Mouse (Mus musculus) kidney, adult 2 months (tissue): ENCODE data around the gene Zfp599. TPM values are rescaled to one million over a fixed set of nuclear protein-coding genes. Genes with fewer than 3 reads are reported as not detected.

Experiments
- DNase-seq: peaks from one replicate; pipeline ENCODE4 v3.0.0; 2021
- H3K27ac ChIP-seq: fragments of 200-500 bp; 2 replicates; pipeline ENCODE4 v1.5.1; 2012; ENCODE audit warnings: low read depth, low read length, control low read depth, inconsistent platforms; ENCODE audit not compliant: insufficient read depth
- H3K27me3 ChIP-seq: fragments of 200-500 bp; replicated peaks from 2 replicates; pipeline ENCODE4 v1.6.1; 2012; ENCODE audit warnings: mild to moderate bottlenecking, moderate library complexity, low read length, inconsistent platforms; ENCODE audit not compliant: control insufficient read depth, insufficient read depth
- H3K36me3 ChIP-seq: fragments of 200-500 bp; 2 replicates; pipeline ENCODE4 v1.6.1; 2012; ENCODE audit warnings: mild to moderate bottlenecking, moderate library complexity, low read length, inconsistent platforms; ENCODE audit not compliant: control insufficient read depth, insufficient read depth
- H3K4me1 ChIP-seq: fragments of 200-500 bp; 2 replicates; pipeline ENCODE4 v1.6.1; 2011; ENCODE audit warnings: low read length; ENCODE audit not compliant: control insufficient read depth, insufficient read depth
- H3K4me3 ChIP-seq: fragments of 200-500 bp; 2 replicates; pipeline ENCODE4 v1.5.1; 2011; ENCODE audit warnings: mild to moderate bottlenecking, low read depth, low read length, control low read depth; ENCODE audit not compliant: insufficient read depth
- CTCF ChIP-seq: fragments of 200-500 bp; conservative IDR thresholded peaks from 2 replicates; pipeline ENCODE4 v1.5.1; 2011; ENCODE audit warnings: low read depth, mild to moderate bottlenecking, control low read depth, low read length, moderate library complexity, mixed read lengths; ENCODE audit not compliant: insufficient read depth, insufficient read length
- POLR2A ChIP-seq: fragments of 200-500 bp; IDR thresholded peaks from one replicate; pipeline ENCODE4 v1.6.1; 2011; ENCODE audit warnings: low read depth, low read length, control low read depth
- WGBS: fragments of 180-500 bp; shearing (Covaris S2); methylation state at CpG from one replicate; pipeline ENCODE4 v1.1.7; 2018; 5-methylcytosine and 5-hydroxymethylcytosine counted together
- polyA plus RNA-seq: library from polyadenylated mRNA; depleted of rRNA; stranded (reverse); fragments of >200 nt; gene quantifications from 2 replicates; pipeline ENCODE4 v1.2.3, GENCODE M21; 2012

Zfp599 gene
- polyA plus RNA-seq, 1 experiment, result 0.09 TPM

GRCm38 (mm10) chr9:22262611-22263010 lies 2.9 kb upstream of the Zfp599 start:
- TF ChIP-seq CTCF, result no peak
- TF ChIP-seq POLR2A, result no peak
- H3K27me3 ChIP-seq, result no peaks in the 10 kb centered on the region
- H3K27ac ChIP-seq, result no peak overlapping the region
- WGBS, result 84% methylated on average over 10 of the region's 10 CpGs
- H3K36me3 ChIP-seq, result no peaks in the 10 kb centered on the region
- H3K4me3 ChIP-seq, result no peak overlapping the region
- no peak for DNase-seq
- H3K4me1 ChIP-seq, result 0 out of 2 replicates have a peak, but pooled peaks cover 3% of the 10 kb centered on the region

GRCm38 (mm10) chr9:22261594-22261993 lies 1.9 kb upstream of the Zfp599 start:
- no peak for TF ChIP-seq CTCF
- no peak for TF ChIP-seq POLR2A
- no peaks in the 10 kb centered on the region for H3K27me3 ChIP-seq
- H3K4me1 ChIP-seq, result 0 out of 2 replicates have a peak, but pooled peaks cover 3% of the 10 kb centered on the region
- WGBS, result 96% methylated on average over 1 of the region's 1 CpGs
- H3K27ac ChIP-seq, result no peak overlapping the region
- no peak for DNase-seq
- H3K4me3 ChIP-seq, result no peak overlapping the region
- no peaks in the 10 kb centered on the region for H3K36me3 ChIP-seq

DNA sequence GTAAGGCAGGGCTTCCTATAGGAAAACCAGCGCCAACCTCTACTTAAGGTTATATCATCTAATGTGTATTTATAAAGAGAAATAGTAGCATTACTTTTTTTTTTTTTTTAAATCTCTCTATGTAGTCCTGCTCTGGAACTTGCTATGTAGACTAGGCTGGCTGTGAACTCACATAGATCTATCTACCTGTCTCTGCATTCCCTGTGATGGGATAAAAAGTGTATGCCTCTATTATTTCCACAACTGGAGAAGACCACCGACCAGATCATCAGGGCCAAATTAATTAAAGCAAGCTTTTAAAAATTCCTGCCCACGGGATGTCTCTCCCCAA lies 362 bp upstream of the Zfp599 start:
- no peaks in the 10 kb centered on the region for H3K27me3 ChIP-seq
- no peak overlapping the region; the same call in 1 of the 2 replicates for H3K4me3 ChIP-seq
- 30% methylated on average over 3 of the region's 3 CpGs for WGBS
- DNase-seq, result no peak
- no peaks in the 10 kb centered on the region for H3K36me3 ChIP-seq
- 0 out of 2 replicates have a peak, but pooled peaks cover 3% of the 10 kb centered on the region for H3K4me1 ChIP-seq
- TF ChIP-seq CTCF (no peak), POLR2A (no peak)
- H3K27ac ChIP-seq, result no peak overlapping the region

- Histone ChIP-seq H3K36me3 (peaks cover under 1% of the 10 kb centered on the region; the same call in 1 of the 2 replicates), H3K27ac (no peak overlapping the region), H3K4me3 (peak overlapping the region; percentile 60; the same call in 1 of the 2 replicates), H3K4me1 (0 out of 2 replicates have a peak, but pooled peaks cover 3% of the 10 kb centered on the region), H3K27me3 (no peaks in the 10 kb centered on the region)
- WGBS, result 91% methylated on average over 8 of the region's 8 CpGs
- no peak for TF ChIP-seq CTCF
- TF ChIP-seq POLR2A, result no peak
- DNase-seq, result no peak
Observed at GRCm38 (mm10) chr9:22258784-22259183, 911 bp downstream of the Zfp599 start.

DNA sequence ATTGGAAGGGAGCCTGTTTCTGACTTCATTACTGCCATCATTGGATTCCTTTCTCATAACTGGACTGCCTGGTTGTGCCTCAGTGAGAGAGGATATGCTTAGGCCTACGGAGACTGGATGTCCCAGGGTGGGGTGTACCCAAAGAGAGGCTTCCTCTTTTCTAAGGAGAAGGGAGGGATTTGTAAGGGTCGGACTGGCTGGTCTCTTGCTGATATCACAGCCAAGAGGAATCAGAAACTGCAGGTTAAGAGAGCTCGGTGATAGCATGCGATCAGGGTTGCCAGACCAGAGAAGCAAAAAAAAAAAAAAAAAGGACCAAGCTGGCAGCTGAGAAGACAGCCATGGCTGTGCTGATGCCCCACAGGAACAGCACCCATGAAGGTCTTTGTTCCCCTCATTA lies 3.1 kb downstream of the Zfp599 start:
- DNase-seq, result no peak
- 89% methylated on average over 4 of the region's 4 CpGs for WGBS

GRCm38 (mm10) chr9:22244242-22244641 lies 15.5 kb downstream of the Zfp599 start:
- TF ChIP-seq POLR2A (no peak), CTCF (no peak)
- DNase-seq, result no peak
- Histone ChIP-seq H3K27ac (no peak overlapping the region), H3K27me3 (no peaks in the 10 kb centered on the region), H3K4me1 (no peaks in the 10 kb centered on the region), H3K36me3 (peaks cover 28% of the 10 kb centered on the region), H3K4me3 (no peak overlapping the region)
- WGBS, result 96% methylated on average over 2 of the region's 2 CpGs

More for the DNA sequence above, 3.1 kb downstream of the Zfp599 start:
- Histone ChIP-seq H3K4me1 (0 out of 2 replicates have a peak, but pooled peaks cover 3% of the 10 kb centered on the region), H3K36me3 (peaks cover 2% of the 10 kb centered on the region; the same call in 1 of the 2 replicates), H3K27me3 (no peaks in the 10 kb centered on the region), H3K4me3 (no peak overlapping the region), H3K27ac (no peak overlapping the region)
- TF ChIP-seq CTCF, result no peak
- no peak for TF ChIP-seq POLR2A

DNA sequence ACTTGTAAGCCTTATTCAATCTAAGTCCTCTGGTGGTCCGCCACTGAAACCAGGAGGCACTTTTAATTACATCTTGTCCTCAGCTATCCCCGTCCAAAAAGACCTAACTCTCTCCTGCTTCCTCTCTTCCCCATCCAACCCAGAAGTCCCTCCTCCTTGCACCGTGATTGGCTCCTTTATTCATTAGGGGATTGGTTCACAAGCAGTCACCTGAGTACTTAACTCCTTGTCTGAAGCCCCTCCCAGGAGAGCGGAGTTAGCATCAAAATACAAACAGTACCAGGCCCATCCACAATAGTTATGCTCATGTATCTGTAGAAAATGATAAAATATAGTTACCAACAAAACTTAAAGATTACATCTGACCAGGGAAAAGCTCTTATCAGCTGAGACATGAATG lies 19.7 kb downstream of the Zfp599 start:
- Histone ChIP-seq H3K4me1 (no peaks in the 10 kb centered on the region), H3K4me3 (no peak overlapping the region), H3K27ac (no peak overlapping the region), H3K27me3 (no peaks in the 10 kb centered on the region), H3K36me3 (peaks cover 45% of the 10 kb centered on the region)
- no peak for DNase-seq
- TF ChIP-seq POLR2A (no peak), CTCF (no peak)
- 97% methylated on average over 4 of the region's 4 CpGs for WGBS

DNA sequence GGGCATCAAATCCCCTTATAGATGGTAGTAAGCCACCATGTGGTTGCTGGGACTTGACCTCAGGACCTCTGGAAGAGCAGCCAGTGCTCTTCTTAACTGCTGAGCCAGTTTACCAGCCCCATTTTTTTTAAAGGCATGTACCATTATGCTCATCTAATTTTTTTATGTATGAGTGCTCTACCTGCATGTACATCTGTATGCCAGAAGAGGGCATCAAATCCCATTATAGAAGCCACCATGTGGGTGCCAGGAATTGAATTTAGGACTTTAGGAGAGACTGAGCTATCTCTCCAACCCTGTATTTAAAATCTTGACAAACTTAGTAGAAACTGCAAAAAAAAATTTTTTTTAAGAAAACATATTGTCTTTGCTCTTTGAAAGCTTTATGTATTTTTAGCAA lies 29.1 kb downstream of the Zfp599 start:
- H3K4me1 ChIP-seq, result peaks cover 2% of the 10 kb centered on the region; the same call in 1 of the 2 replicates
- no peak overlapping the region for H3K27ac ChIP-seq
- no peaks in the 10 kb centered on the region for H3K36me3 ChIP-seq
- no peak for DNase-seq
- H3K4me3 ChIP-seq, result no peak overlapping the region
- TF ChIP-seq POLR2A (no peak), CTCF (no peak)
- no peaks in the 10 kb centered on the region for H3K27me3 ChIP-seq
